Mouse (Mus musculus): Measurements from ENCODE around the gene Parvg.

DNA sequence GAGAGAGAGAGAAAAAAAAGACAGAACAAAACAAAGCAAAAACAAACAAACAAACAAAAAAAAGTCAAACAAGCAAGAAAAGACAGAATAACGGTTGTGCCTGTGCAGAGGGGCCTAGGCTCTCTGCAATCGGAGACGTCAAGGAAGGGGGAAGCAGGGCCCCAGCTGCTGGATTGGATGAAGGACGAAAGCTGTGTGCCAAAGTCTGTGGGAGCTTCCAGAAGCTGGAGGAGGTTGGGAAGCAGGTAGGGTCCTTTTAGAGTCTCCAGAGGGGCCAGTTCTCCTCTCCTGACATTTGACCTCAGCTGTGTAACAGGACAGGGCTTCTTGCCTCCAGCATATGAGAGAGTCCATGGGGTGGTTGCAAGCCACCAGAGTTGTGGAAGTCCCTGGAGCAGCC, 47.8 kb upstream of the Parvg start:
- TF ChIP-seq CTCF (IDR thresholded peaks at IDR 0.05; ENCODE audit: low read depth, low read length) (no peak), POLR2A (IDR thresholded peaks at IDR 0.05; ENCODE audit: borderline replicate concordance, low read depth, low read length) (no peak)

All from bone marrow macrophage, adult 2 months (primary cell).